Mouse (Mus musculus): Measurements from ENCODE around the gene Klf12.

DNA sequence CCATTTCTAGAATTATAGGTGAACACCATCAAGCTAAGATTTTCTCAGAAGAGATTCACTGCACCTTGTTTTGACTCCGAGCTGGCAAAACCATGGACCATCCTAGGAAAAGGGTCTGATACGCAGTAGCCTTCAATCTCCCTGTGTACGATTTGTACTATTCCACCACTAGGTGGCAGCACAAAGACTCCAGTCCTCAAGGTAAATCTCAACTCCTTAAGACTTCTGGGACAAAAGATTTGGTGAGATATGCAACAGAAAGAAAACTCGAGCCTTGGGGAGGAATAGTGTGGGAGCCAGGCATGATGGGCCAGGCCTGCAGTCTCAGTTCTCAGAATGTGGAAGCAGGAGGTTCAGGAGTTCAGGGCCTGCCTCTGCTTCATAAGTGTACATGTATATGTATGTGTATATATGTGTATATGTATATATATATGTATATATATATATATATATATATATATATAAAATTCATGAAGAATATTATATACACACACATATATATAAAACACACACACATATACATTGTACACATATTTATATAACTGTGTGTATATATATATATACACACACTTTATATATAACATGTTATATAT, 274.6 kb downstream of the Klf12 start:
- no peak for TF ChIP-seq POLR2A (IDR thresholded peaks at IDR 0.05; ENCODE audit: extremely low read depth, insufficient read depth, low read length)
- 0 out of 2 replicates have a peak, but pooled peaks have one; percentile 9 for TF ChIP-seq CTCF (IDR thresholded peaks at IDR 0.05; ENCODE audit: low read depth, low read length)
